Mouse (Mus musculus) splenic B cell, adult 2 months (primary cell): Measurements from ENCODE around the gene Comtd1.

Experiments
- DNase-seq: peaks from one replicate; pipeline ENCODE4 v3.0.0-alpha.2; 2011; ENCODE audit warnings: low read depth, low spot score
- H3K27me3 ChIP-seq: 2 replicates; pipeline ENCODE4 v1.6.1; 2012; ENCODE audit warnings: mild to moderate bottlenecking, low read length, moderate library complexity, mixed read lengths; ENCODE audit not compliant: control insufficient read depth, poor library complexity, insufficient read depth, severe bottlenecking
- H3K36me3 ChIP-seq: 2 replicates; pipeline ENCODE4 v1.6.1; 2012; ENCODE audit warnings: mild to moderate bottlenecking, low read length, moderate library complexity, mixed read lengths; ENCODE audit not compliant: control insufficient read depth, poor library complexity, insufficient read depth, severe bottlenecking

Comtd1 gene

GRCm38 (mm10) chr14:21820880-21821505 lies 27.8 kb downstream of the Comtd1 start:
- H3K27me3 ChIP-seq: no peaks in the 10 kb centered on the region
- no peaks in the 10 kb centered on the region for H3K36me3 ChIP-seq
- no peak for DNase-seq

GRCm38 (mm10) chr14:21817453-21817852 lies 31.3 kb downstream of the Comtd1 start:
- no peaks in the 10 kb centered on the region for H3K36me3 ChIP-seq
- no peak for DNase-seq
- no peaks in the 10 kb centered on the region for H3K27me3 ChIP-seq

GRCm38 (mm10) chr14:21816255-21816654 lies 32.5 kb downstream of the Comtd1 start:
- H3K27me3 ChIP-seq: no peaks in the 10 kb centered on the region
- H3K36me3 ChIP-seq: no peaks in the 10 kb centered on the region
- DNase-seq: no peak

GRCm38 (mm10) chr14:21814606-21815005 lies 34.2 kb downstream of the Comtd1 start:
- no peak for DNase-seq
- no peaks in the 10 kb centered on the region for H3K27me3 ChIP-seq
- no peaks in the 10 kb centered on the region for H3K36me3 ChIP-seq

GRCm38 (mm10) chr14:21813847-21814246 lies 34.9 kb downstream of the Comtd1 start:
- H3K36me3 ChIP-seq: no peaks in the 10 kb centered on the region
- no peak for DNase-seq
- no peaks in the 10 kb centered on the region for H3K27me3 ChIP-seq

GRCm38 (mm10) chr14:21813216-21813615 lies 35.6 kb downstream of the Comtd1 start:
- DNase-seq: no peak
- Histone ChIP-seq H3K27me3 (no peaks in the 10 kb centered on the region), H3K36me3 (no peaks in the 10 kb centered on the region)

- DNase-seq: peak; percentile 89
- Histone ChIP-seq H3K27me3 (no peaks in the 10 kb centered on the region), H3K36me3 (no peaks in the 10 kb centered on the region)
Observed at GRCm38 (mm10) chr14:21812590-21813162, 36.1 kb downstream of the Comtd1 start.

GRCm38 (mm10) chr14:21811744-21812393 lies 36.9 kb downstream of the Comtd1 start:
- DNase-seq: no peak
- H3K27me3 ChIP-seq: no peaks in the 10 kb centered on the region

GRCm38 (mm10) chr14:21811301-21811700 lies 37.5 kb downstream of the Comtd1 start:
- Histone ChIP-seq H3K36me3 (no peaks in the 10 kb centered on the region), H3K27me3 (no peaks in the 10 kb centered on the region)
- DNase-seq: peak; percentile 28

More at GRCm38 (mm10) chr14:21811744-21812393, 36.9 kb downstream of the Comtd1 start:
- H3K36me3 ChIP-seq: no peaks in the 10 kb centered on the region

GRCm38 (mm10) chr14:21809418-21809817 lies 39.4 kb downstream of the Comtd1 start:
- DNase-seq: no peak
- Histone ChIP-seq H3K36me3 (no peaks in the 10 kb centered on the region), H3K27me3 (no peaks in the 10 kb centered on the region)

GRCm38 (mm10) chr14:21808208-21808922 lies 40.4 kb downstream of the Comtd1 start:
- no peak for DNase-seq
- H3K27me3 ChIP-seq: no peaks in the 10 kb centered on the region
- no peaks in the 10 kb centered on the region for H3K36me3 ChIP-seq

- H3K36me3 ChIP-seq: no peaks in the 10 kb centered on the region
- no peak for DNase-seq
- no peaks in the 10 kb centered on the region for H3K27me3 ChIP-seq
Observed at GRCm38 (mm10) chr14:21806631-21807160, 42.1 kb downstream of the Comtd1 start.

- Histone ChIP-seq H3K36me3 (no peaks in the 10 kb centered on the region), H3K27me3 (no peaks in the 10 kb centered on the region)
- no peak for DNase-seq
Observed at GRCm38 (mm10) chr14:21806203-21806602, 42.6 kb downstream of the Comtd1 start.

GRCm38 (mm10) chr14:21802543-21803206 lies 46.1 kb downstream of the Comtd1 start:
- DNase-seq: no peak
- no peaks in the 10 kb centered on the region for H3K27me3 ChIP-seq
- H3K36me3 ChIP-seq: 0 out of 2 replicates have a peak, but pooled peaks cover 2% of the 10 kb centered on the region
